Mouse (Mus musculus): ENCODE measurements at regions not wholly inside any gene's neighbourhood (a gene's known extent, or its start where the extent isn't known, plus 50 kb on each side); places are given as distances from the start of the nearest gene placed in this dataset.
"Not testable (repeated sequence)": the region's sequence is repeated elsewhere in the genome, so short reads cannot be mapped to it uniquely, and the experiment has no call there.

DNA sequence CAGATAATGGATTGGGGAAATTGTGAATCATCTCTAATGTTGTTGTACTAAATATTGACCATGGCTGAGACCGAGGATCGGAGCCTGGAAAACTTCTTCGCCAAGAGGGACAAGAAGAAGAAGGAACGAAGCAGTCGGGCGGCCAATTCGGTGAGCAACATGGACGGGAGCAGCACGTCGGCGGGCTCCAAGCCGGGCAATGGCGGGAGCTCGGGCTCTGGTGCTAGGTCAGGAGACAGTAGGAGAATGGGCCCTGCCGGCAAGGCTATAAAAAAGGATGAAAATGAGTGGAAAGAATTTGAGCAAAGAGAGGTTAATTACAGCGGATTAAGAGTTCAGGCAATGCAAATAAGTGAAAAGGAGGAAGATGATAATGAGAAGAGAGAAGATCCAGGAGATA is 55.0 kb upstream of the Zfp990 start:
- not testable (repeated sequence) for H3K27me3 ChIP-seq (replicated peaks; ENCODE audit: control insufficient read depth, insufficient read depth, low read length); DNase-seq; H3K36me3 ChIP-seq (ENCODE audit: control insufficient read depth, insufficient read depth, low read length); H3K4me1 ChIP-seq (ENCODE audit: control insufficient read depth, insufficient read depth, low read length); H3K27ac ChIP-seq (ENCODE audit: insufficient read depth, low read depth, low read length); H3K4me3 ChIP-seq (ENCODE audit: insufficient read depth, low read depth, low read length)
- WGBS, result 88% methylated on average over 16 of the region's 16 CpGs

DNA sequence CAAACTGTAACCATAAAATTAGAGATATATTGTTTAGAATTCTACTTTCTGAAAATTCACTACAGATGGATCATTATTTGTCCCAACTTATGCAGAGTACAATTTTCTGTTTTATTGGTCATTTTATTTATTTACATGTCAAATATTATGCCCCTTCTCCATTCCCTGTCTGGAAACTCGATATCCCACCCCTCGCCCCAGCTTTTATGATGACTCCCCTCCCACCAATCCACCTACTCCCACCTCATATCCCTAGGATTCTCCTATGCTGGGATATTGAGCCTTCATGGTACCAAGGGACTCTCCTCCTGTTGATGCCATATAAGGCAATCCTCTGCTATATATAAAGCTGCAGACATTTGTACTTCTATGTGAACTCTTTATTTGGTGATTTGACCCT is 62.0 kb upstream of the Zfp990 start:
- 69% methylated on average over 2 of the region's 2 CpGs for WGBS
- Histone ChIP-seq H3K27me3 (replicated peaks; ENCODE audit: control insufficient read depth, insufficient read depth, low read length) (no peaks in the 10 kb centered on the region), H3K4me1 (ENCODE audit: control insufficient read depth, insufficient read depth, low read length) (no peaks in the 10 kb centered on the region), H3K4me3 (ENCODE audit: insufficient read depth, low read depth, low read length) (no peak overlapping the region), H3K27ac (ENCODE audit: insufficient read depth, low read depth, low read length) (no peak overlapping the region), H3K36me3 (ENCODE audit: control insufficient read depth, insufficient read depth, low read length) (no peaks in the 10 kb centered on the region)
- DNase-seq, result no peak
- TF ChIP-seq CTCF (conservative IDR thresholded peaks at IDR 0.05; ENCODE audit: insufficient read depth, insufficient read length, low read depth, low read length) (no peak), POLR2A (IDR thresholded peaks at IDR 0.05; ENCODE audit: low read depth, low read length) (no peak)

DNA sequence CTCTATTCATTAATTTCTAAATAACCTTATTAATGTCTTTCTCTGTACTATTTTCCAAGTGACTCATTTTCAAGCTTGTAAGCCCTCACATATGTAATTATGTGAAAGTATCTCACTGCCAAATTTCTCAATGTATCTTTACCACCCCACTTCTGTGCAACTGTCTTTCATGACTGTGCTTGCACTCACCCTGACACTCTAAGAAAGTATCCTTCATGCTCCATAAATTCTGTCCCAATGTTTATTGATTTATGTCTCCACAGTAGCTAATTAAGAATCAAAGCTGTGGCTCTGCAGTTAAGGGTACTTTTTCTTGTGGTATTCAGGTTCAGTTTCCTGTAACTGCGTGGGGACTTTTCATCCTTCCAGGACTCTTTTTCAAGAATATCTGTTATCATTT is 73.8 kb upstream of the Zfp990 start:
- not testable (repeated sequence) for H3K27me3 ChIP-seq (replicated peaks; ENCODE audit: control insufficient read depth, insufficient read depth, low read length)
- WGBS, result 48% methylated on average over 1 of the region's 1 CpGs

DNA sequence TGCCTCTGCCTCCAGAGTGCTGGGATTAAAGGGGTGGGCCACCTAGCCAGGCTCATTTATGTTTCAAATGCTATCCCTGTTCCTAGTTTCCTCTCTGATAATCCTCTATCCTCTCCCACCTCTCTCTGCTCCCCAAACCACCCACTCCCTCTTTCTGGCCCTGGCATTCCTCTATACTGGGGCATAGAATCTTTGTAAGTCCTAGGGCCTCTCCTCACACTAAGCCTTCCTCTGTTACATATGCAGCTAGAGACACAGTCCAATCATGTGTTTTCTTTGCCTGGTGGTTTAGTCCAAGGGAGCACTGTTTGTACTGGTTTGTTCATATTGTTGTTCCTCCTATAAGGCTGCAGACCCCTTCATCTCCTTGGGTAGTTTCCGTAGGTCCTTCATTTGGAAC is 76.0 kb upstream of the Zfp990 start:
- Histone ChIP-seq H3K27ac (ENCODE audit: insufficient read depth, low read depth, low read length) (no peak overlapping the region), H3K36me3 (ENCODE audit: control insufficient read depth, insufficient read depth, low read length) (no peaks in the 10 kb centered on the region; the same call in 1 of the 2 replicates), H3K4me3 (ENCODE audit: insufficient read depth, low read depth, low read length) (no peak overlapping the region), H3K4me1 (ENCODE audit: control insufficient read depth, insufficient read depth, low read length) (no peaks in the 10 kb centered on the region), H3K27me3 (replicated peaks; ENCODE audit: control insufficient read depth, insufficient read depth, low read length) (no peaks in the 10 kb centered on the region)
- no peak for TF ChIP-seq POLR2A (IDR thresholded peaks at IDR 0.05; ENCODE audit: low read depth, low read length)
- no peak for TF ChIP-seq CTCF (conservative IDR thresholded peaks at IDR 0.05; ENCODE audit: insufficient read depth, insufficient read length, low read depth, low read length)
- DNase-seq, result no peak
- WGBS, result 89% methylated on average over 1 of the region's 1 CpGs

More for the DNA sequence above, 73.8 kb upstream of the Zfp990 start:
- DNase-seq; H3K27ac ChIP-seq (ENCODE audit: insufficient read depth, low read depth, low read length); H3K4me1 ChIP-seq (ENCODE audit: control insufficient read depth, insufficient read depth, low read length); H3K4me3 ChIP-seq (ENCODE audit: insufficient read depth, low read depth, low read length); H3K36me3 ChIP-seq (ENCODE audit: control insufficient read depth, insufficient read depth, low read length): not testable (repeated sequence)

DNA sequence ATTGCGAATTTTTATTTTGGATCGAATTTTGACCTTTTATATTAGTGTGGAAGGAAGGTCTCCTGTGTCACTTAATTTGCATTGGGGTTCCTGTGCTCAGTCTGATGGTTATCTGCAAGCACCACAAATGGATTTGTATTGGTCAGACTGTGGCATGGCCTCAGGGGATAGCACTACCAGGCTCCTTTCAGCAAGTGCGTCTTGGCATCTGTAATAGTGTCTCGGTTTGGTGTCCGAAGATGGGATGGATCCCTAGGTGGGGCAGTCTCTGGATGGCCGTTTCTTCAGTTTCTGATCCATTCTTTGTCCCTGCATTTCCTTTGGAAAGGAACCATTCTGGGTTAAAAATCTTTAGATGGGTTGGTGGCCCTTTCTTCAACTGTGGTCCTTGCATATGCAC is 76.5 kb upstream of the Zfp990 start:
- Histone ChIP-seq H3K4me1 (ENCODE audit: control insufficient read depth, insufficient read depth, low read length) (no peaks in the 10 kb centered on the region), H3K27ac (ENCODE audit: insufficient read depth, low read depth, low read length) (no peak overlapping the region), H3K27me3 (replicated peaks; ENCODE audit: control insufficient read depth, insufficient read depth, low read length) (no peaks in the 10 kb centered on the region), H3K4me3 (ENCODE audit: insufficient read depth, low read depth, low read length) (no peak overlapping the region), H3K36me3 (ENCODE audit: control insufficient read depth, insufficient read depth, low read length) (no peaks in the 10 kb centered on the region)
- 70% methylated on average over 6 of the region's 6 CpGs for WGBS
- no peak for TF ChIP-seq CTCF (conservative IDR thresholded peaks at IDR 0.05; ENCODE audit: insufficient read depth, insufficient read length, low read depth, low read length)
- no peak for TF ChIP-seq POLR2A (IDR thresholded peaks at IDR 0.05; ENCODE audit: low read depth, low read length)
- no peak for DNase-seq

DNA sequence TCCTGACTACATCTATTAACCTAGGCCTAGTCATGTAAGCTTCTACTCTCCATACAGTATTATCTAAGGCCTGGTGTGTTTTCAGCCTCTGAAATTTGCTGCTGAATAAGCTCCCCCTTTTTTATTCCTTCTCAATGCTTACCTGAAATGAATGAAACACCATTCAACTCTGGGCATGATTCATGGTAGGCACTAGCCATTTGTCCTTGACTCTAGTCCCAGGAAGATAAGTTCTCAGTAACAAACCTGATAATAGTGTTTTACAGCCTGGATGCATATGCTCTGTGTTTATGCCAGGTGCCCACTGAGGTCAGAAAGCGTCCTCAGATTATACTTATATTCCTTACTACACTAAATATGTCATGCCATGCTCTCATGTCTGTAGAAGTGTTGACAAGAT is 77.3 kb upstream of the Zfp990 start:
- not testable (repeated sequence) for H3K36me3 ChIP-seq (ENCODE audit: control insufficient read depth, insufficient read depth, low read length); H3K4me1 ChIP-seq (ENCODE audit: control insufficient read depth, insufficient read depth, low read length); H3K27me3 ChIP-seq (replicated peaks; ENCODE audit: control insufficient read depth, insufficient read depth, low read length); H3K27ac ChIP-seq (ENCODE audit: insufficient read depth, low read depth, low read length); H3K4me3 ChIP-seq (ENCODE audit: insufficient read depth, low read depth, low read length); DNase-seq
- 46% methylated on average over 1 of the region's 1 CpGs for WGBS

DNA sequence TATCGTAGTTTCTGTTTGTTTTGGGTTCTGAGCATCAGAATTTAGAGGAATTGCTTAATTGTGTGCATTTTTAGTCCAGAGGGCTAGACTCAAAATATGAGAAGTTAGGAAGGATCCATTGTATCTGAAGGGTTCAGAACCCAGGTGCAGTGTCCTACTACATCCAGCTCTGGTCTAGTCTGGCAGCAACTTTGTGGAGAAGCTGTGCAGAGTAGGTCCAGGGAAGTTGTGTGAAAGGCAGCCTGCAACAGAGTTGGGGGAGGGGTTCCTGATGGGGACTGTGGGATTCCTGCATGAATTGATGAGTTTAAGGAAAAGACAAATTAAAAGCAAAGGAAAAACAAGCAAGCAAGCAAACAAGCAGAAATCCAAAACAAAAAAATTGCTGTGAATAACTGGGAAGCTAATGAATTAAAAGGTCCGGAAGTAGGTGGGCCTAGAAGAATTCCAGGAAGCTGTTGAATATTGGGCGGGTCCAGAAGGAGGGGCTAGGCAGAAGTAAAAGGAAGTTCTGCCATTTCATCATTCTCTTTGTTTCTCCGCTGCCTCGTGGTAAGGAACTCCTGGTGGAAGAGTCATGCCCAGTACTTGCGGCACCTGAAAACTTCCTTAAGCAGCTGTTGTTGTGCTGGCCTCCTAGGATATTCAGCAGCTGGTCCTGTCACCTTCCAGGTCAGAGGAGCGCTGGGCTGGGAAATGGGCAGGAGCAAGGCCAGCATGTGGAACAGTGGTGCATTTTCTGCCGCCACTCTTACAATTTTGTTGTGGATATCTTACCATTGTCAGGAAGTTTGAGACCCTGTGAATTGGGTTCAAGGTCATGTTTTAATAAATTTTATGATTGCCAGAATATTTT is 78.4 kb upstream of the Zfp990 start:
- DNase-seq, result no peak
- Histone ChIP-seq H3K4me3 (ENCODE audit: insufficient read depth, low read depth, low read length) (no peak overlapping the region), H3K36me3 (ENCODE audit: control insufficient read depth, insufficient read depth, low read length) (no peaks in the 10 kb centered on the region), H3K27me3 (replicated peaks; ENCODE audit: control insufficient read depth, insufficient read depth, low read length) (no peaks in the 10 kb centered on the region), H3K27ac (ENCODE audit: insufficient read depth, low read depth, low read length) (no peak overlapping the region), H3K4me1 (ENCODE audit: control insufficient read depth, insufficient read depth, low read length) (no peaks in the 10 kb centered on the region)
- WGBS, result 64% methylated on average over 8 of the region's 8 CpGs
- TF ChIP-seq POLR2A (IDR thresholded peaks at IDR 0.05; ENCODE audit: low read depth, low read length), result no peak
- TF ChIP-seq CTCF (conservative IDR thresholded peaks at IDR 0.05; ENCODE audit: insufficient read depth, insufficient read length, low read depth, low read length), result no peak

DNA sequence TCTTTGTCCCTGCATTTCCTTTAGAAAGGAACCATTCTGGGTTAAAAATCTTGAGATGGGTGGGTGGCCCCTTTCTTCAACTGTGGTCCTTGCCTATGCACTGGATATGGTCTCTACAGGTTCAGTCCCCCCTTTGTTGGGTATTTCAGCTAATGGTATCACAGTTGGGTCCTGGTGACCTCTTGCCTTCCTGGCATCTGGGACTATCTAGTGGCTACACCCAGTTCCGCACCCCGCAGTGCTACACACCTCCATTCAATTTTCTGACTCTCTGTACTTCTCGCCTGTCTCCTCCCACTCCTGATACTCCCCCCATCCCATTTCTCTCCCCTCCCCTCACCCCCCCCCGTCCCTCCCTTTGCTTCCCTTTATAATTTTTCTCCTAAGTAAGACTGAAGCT is 92.7 kb upstream of the Zfp990 start:
- 56% methylated on average over 4 of the region's 4 CpGs for WGBS
- H3K27ac ChIP-seq (ENCODE audit: insufficient read depth, low read depth, low read length); H3K36me3 ChIP-seq (ENCODE audit: control insufficient read depth, insufficient read depth, low read length); H3K4me3 ChIP-seq (ENCODE audit: insufficient read depth, low read depth, low read length); H3K4me1 ChIP-seq (ENCODE audit: control insufficient read depth, insufficient read depth, low read length); DNase-seq; H3K27me3 ChIP-seq (replicated peaks; ENCODE audit: control insufficient read depth, insufficient read depth, low read length): not testable (repeated sequence)

All from kidney, adult 2 months (tissue).